Mouse (Mus musculus) heart, adult 8-10 months (tissue): Measurements from ENCODE around the gene Pex11g. TPM values are rescaled to one million over a fixed set of nuclear protein-coding genes. Genes with fewer than 3 reads are reported as not detected.

Experiments used
- DNase-seq: peaks from one replicate; pipeline ENCODE4 v3.0.0; 2022; ENCODE audit warnings: low spot score
- total RNA-seq, 4 experiments: library from RNA; stranded (reverse); gene quantifications; 2 replicates each; pipeline ENCODE4 v1.2.4; 2022

Gene Pex11g
- total RNA-seq, 4 experiments from 2014 or later = 2.6 to 4.7 (median 4.1) TPM

GRCm38 (mm10) chr8:3481605-3482004, 14.1 kb upstream of the Pex11g start:
- no peak for DNase-seq

- no peak for DNase-seq
Measured at GRCm38 (mm10) chr8:3480221-3480785, 12.8 kb upstream of the Pex11g start.

GRCm38 (mm10) chr8:3475715-3476429, 8.4 kb upstream of the Pex11g start:
- DNase-seq = no peak

GRCm38 (mm10) chr8:3470562-3470961, 3.1 kb upstream of the Pex11g start, which contains the start of gene Tex45:
Gene Tex45 (plus strand): TSS chr8:3470862.
- DNase-seq = no peak

- no peak for DNase-seq
Measured at GRCm38 (mm10) chr8:3468838-3469237, 1.4 kb upstream of the Pex11g start.

GRCm38 (mm10) chr8:3467886-3468545, 536 bp upstream of the Pex11g start:
- no peak for DNase-seq

- DNase-seq = no peak
Measured at GRCm38 (mm10) chr8:3464309-3464708, 3.2 kb downstream of the Pex11g start.

- DNase-seq = no peak
Measured at GRCm38 (mm10) chr8:3463248-3463647, 4.2 kb downstream of the Pex11g start.

- no peak for DNase-seq
Measured at GRCm38 (mm10) chr8:3451992-3452391, 15.5 kb downstream of the Pex11g start.

GRCm38 (mm10) chr8:3450670-3451069, 16.8 kb downstream of the Pex11g start:
- DNase-seq = peak; percentile 36

GRCm38 (mm10) chr8:3449226-3449625, 18.3 kb downstream of the Pex11g start:
- no peak for DNase-seq

GRCm38 (mm10) chr8:3439510-3439909, 28.0 kb downstream of the Pex11g start:
- no peak for DNase-seq

- no peak for DNase-seq
Measured at GRCm38 (mm10) chr8:3436492-3436891, 31.0 kb downstream of the Pex11g start.

- DNase-seq = no peak
Measured at GRCm38 (mm10) chr8:3431113-3431512, 36.4 kb downstream of the Pex11g start.

GRCm38 (mm10) chr8:3429966-3430365, 37.5 kb downstream of the Pex11g start:
- DNase-seq = peak; percentile 41

- no peak for DNase-seq
Measured at GRCm38 (mm10) chr8:3428426-3428825, 39.1 kb downstream of the Pex11g start.

GRCm38 (mm10) chr8:3426211-3426610, 41.3 kb downstream of the Pex11g start:
- DNase-seq = no peak

- DNase-seq = peak; percentile 37
Measured at GRCm38 (mm10) chr8:3425217-3425616, 42.3 kb downstream of the Pex11g start.

GRCm38 (mm10) chr8:3421507-3421906, 46.0 kb downstream of the Pex11g start:
- DNase-seq = no peak

GRCm38 (mm10) chr8:3420105-3420706, 47.3 kb downstream of the Pex11g start:
- no peak for DNase-seq

GRCm38 (mm10) chr8:3418101-3418500, 49.4 kb downstream of the Pex11g start:
- DNase-seq = no peak

GRCm38 (mm10) chr8:3417455-3417854, 50.0 kb downstream of the Pex11g start:
- no peak for DNase-seq
